Mouse (Mus musculus): ENCODE measurements around the gene Rnf19b.

The Rnf19b gene

GRCm38 (mm10) chr4:129119708-129120107 is 61.6 kb downstream of the Rnf19b start:
- DNase-seq (ENCODE audit: low read depth, low spot score), result no peak

- no peak for DNase-seq (ENCODE audit: low read depth, low spot score)
Measured at GRCm38 (mm10) chr4:129120520-129121445, 62.7 kb downstream of the Rnf19b start.

- DNase-seq (ENCODE audit: low read depth, low spot score), result no peak
Measured at GRCm38 (mm10) chr4:129121569-129122086, 63.6 kb downstream of the Rnf19b start, which contains the start of gene Hpca. Hpca (minus strand) TSS chr4:129122036.

GRCm38 (mm10) chr4:129122107-129122506 is 64.0 kb downstream of the Rnf19b start:
- DNase-seq (ENCODE audit: low read depth, low spot score), result no peak

- no peak for DNase-seq (ENCODE audit: low read depth, low spot score)
Measured at GRCm38 (mm10) chr4:129122719-129123118, 64.6 kb downstream of the Rnf19b start.

- no peak for DNase-seq (ENCODE audit: low read depth, low spot score)
Measured at GRCm38 (mm10) chr4:129124652-129125146, 66.6 kb downstream of the Rnf19b start.

- DNase-seq (ENCODE audit: low read depth, low spot score), result no peak
Measured at GRCm38 (mm10) chr4:129125736-129126451, 67.8 kb downstream of the Rnf19b start.

- no peak for DNase-seq (ENCODE audit: low read depth, low spot score)
Measured at GRCm38 (mm10) chr4:129128582-129129338, 70.7 kb downstream of the Rnf19b start.

- DNase-seq (ENCODE audit: low read depth, low spot score), result no peak
Measured at GRCm38 (mm10) chr4:129129387-129129786, 71.3 kb downstream of the Rnf19b start.

- DNase-seq (ENCODE audit: low read depth, low spot score), result no peak
Measured at GRCm38 (mm10) chr4:129130149-129130548, 72.1 kb downstream of the Rnf19b start.

- no peak for DNase-seq (ENCODE audit: low read depth, low spot score)
Measured at GRCm38 (mm10) chr4:129130755-129131303, 72.8 kb downstream of the Rnf19b start.

GRCm38 (mm10) chr4:129134799-129135585 is 76.9 kb downstream of the Rnf19b start:
- no peak for DNase-seq (ENCODE audit: low read depth, low spot score)
